Mouse (Mus musculus) liver, adult 2 months (tissue): ENCODE data around the gene Kcnk7.

Experiments
- CTCF ChIP-seq: fragments of 200-500 bp; IDR thresholded peaks from 2 replicates; pipeline ENCODE4 v1.5.1; 2011; ENCODE audit warnings: low read depth, low read length, control low read depth
- POLR2A ChIP-seq: fragments of 200-500 bp; IDR thresholded peaks from 2 replicates; pipeline ENCODE4 v1.6.1; 2011; ENCODE audit warnings: low read length, control low read depth; ENCODE audit not compliant: insufficient read depth; ENCODE audit errors: extremely low read depth

DNA sequence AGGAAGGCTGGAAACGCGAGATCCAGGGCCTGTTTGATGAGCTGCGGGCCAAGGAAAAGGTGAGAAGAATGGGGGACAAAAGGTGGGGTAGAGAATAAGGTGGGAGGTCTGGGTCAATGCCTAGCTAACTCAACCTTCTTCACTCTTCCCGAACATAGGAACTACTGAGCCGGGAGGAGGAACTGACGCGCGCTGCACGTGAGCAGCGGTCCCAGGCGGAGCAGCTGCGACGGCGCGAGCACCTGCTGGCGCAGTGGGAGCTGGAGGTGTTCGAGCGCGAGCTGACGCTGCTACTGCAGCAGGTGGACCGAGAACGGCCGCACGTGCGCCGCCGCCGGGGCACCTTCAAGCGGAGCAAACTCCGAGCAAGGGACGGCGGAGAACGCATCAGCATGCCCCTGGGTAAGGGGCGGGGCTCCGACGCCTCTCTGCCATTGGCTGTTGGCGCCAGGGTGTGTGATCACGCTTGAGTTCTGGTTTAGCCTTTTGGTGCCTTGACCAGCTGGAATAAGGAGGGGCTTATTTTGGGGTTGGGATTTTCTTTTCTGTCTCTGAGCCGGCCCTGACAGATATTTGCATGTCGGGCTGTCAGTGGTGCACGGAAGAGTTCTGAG lies 8.2 kb upstream of the Kcnk7 start:
- TF ChIP-seq CTCF = no peak
- TF ChIP-seq POLR2A = no peak
